Mouse (Mus musculus) C2C12 (cell line): ENCODE measurements around the gene Socs3. TPM values are rescaled to one million over a fixed set of nuclear protein-coding genes. Genes with fewer than 3 reads are reported as not detected.

Experiments used
- H3K27me3 ChIP-seq: one replicate; pipeline ENCODE4 v1.6.1; 2011; ENCODE audit not compliant: control insufficient read depth, insufficient read depth, insufficient read length
- H3K36me3 ChIP-seq: one replicate; pipeline ENCODE4 v1.6.1; 2011; ENCODE audit not compliant: control insufficient read depth, insufficient read depth
- H3K4me3 ChIP-seq: one replicate; pipeline ENCODE4 v1.5.1; 2011; ENCODE audit warnings: mild to moderate bottlenecking, control low read depth; ENCODE audit not compliant: poor library complexity, insufficient read depth, severe bottlenecking
- H3K79me2 ChIP-seq: one replicate; pipeline ENCODE4 v1.6.1; 2011; ENCODE audit not compliant: control insufficient read depth, insufficient read depth
- H3K79me3 ChIP-seq: one replicate; pipeline ENCODE4 v1.6.1; 2011; ENCODE audit warnings: low read depth, control low read depth
- H3ac ChIP-seq: one replicate; pipeline ENCODE3; 2011; ENCODE audit warnings: low read depth; ENCODE audit not compliant: control insufficient read depth, insufficient read length
- CEBPB ChIP-seq: IDR thresholded peaks from one replicate; pipeline ENCODE4 v1.6.1; 2011; ENCODE audit warnings: low read depth, mild to moderate bottlenecking, control low read depth, moderate library complexity
- CTCF ChIP-seq: IDR thresholded peaks from one replicate; pipeline ENCODE4 v1.5.1; 2011; ENCODE audit not compliant: control insufficient read depth, insufficient read depth, insufficient read length
- FOSL1 ChIP-seq: IDR thresholded peaks from one replicate; pipeline ENCODE4 v1.8.0; 2011; ENCODE audit warnings: mild to moderate bottlenecking, low read length; ENCODE audit not compliant: poor library complexity, insufficient read depth, severe bottlenecking
- MAX ChIP-seq: IDR thresholded peaks from one replicate; pipeline ENCODE4 v1.6.1; 2011; ENCODE audit warnings: mild to moderate bottlenecking, control low read depth
- MYOD1 ChIP-seq: IDR thresholded peaks from one replicate; pipeline ENCODE4 v1.6.1; 2011; ENCODE audit warnings: low read depth; ENCODE audit not compliant: control insufficient read depth, insufficient read length
- MYOG ChIP-seq: IDR thresholded peaks from one replicate; pipeline ENCODE4 v1.6.1; 2011; ENCODE audit not compliant: control insufficient read depth, insufficient read length; ENCODE audit errors: extremely low read depth
- USF1 ChIP-seq: IDR thresholded peaks from one replicate; pipeline ENCODE4 v1.6.1; 2011; ENCODE audit warnings: low read depth, mild to moderate bottlenecking, control low read depth, moderate library complexity
- polyA plus RNA-seq: library from polyadenylated mRNA; unstranded; fragments of >200 nt; fragmentation: generic; extraction: Trizol; gene quantifications from one replicate; pipeline ENCODE4 v1.2.1, GENCODE M21; 2012; ENCODE audit warnings: missing spikeins

Socs3 gene
- polyA plus RNA-seq, 1 experiment: 12.5 TPM

DNA sequence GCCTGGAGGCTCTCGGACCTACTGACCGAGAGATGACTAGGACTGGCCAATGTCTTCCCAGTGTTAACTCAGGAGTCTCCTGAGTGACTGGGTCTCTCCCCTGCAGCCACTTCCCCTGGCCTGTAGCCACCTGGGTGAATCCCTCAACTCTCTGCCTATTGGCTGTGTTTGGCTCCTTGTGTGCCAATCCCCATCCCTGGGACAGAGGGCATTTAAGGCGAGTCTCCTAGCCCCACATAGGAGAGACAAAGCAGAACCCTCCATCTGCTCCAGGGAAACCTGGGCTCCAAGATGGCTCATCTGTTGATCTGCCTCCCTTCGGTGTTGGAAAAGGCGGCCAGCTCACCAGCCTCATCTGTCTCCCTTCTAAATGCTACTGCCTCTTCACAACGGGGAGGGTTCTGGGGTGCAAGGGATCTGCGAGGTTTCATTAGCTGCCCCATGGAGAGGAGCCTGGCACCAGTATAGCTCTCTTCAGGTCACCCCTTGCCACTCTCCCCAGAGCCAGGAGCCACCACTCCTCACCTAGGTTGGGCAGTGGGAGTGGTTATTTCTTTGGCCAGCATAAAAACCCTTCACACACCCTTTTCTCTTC lies 3.2 kb downstream of the Socs3 start:
- no peak for TF ChIP-seq MAX
- TF ChIP-seq CTCF: no peak
- TF ChIP-seq FOSL1: no peak
- TF ChIP-seq CEBPB: no peak
- TF ChIP-seq USF1: no peak
- TF ChIP-seq MYOG: no peak
- no peak for TF ChIP-seq MYOD1
- Histone ChIP-seq H3K79me3 (peaks cover 35% of the 10 kb centered on the region), H3K4me3 (no peak overlapping the region), H3K27me3 (no peaks in the 10 kb centered on the region), H3K79me2 (peaks cover 45% of the 10 kb centered on the region), H3ac (no peak overlapping the region), H3K36me3 (peaks cover 31% of the 10 kb centered on the region)

DNA sequence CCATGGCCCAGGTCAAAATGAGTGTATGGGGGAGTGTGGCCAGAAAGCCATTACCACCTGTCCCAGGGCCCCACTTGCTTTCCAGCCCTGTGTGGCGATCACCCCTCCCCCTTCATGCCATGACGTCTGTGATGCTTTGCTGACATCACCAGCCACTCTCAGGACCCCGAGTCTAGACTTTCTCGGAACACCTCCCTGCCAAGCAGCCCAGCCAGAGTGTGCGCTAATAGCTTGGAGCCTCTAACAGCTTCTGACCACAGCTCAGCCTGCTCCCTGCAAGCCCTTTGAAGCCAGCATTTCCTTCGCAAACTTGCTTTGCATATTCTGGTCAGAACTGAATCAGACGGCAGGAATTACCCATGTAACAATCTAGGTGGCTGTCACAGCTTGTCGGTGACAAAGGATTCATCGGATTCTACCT lies 4.3 kb downstream of the Socs3 start:
- Histone ChIP-seq H3K36me3 (peaks cover 31% of the 10 kb centered on the region), H3K27me3 (no peaks in the 10 kb centered on the region), H3K4me3 (no peak overlapping the region), H3K79me2 (peaks cover 45% of the 10 kb centered on the region), H3K79me3 (peaks cover 35% of the 10 kb centered on the region), H3ac (no peak overlapping the region)
- TF ChIP-seq FOSL1 (no peak), CEBPB (no peak), MYOG (no peak), USF1 (no peak), MAX (no peak), CTCF (no peak), MYOD1 (no peak)

DNA sequence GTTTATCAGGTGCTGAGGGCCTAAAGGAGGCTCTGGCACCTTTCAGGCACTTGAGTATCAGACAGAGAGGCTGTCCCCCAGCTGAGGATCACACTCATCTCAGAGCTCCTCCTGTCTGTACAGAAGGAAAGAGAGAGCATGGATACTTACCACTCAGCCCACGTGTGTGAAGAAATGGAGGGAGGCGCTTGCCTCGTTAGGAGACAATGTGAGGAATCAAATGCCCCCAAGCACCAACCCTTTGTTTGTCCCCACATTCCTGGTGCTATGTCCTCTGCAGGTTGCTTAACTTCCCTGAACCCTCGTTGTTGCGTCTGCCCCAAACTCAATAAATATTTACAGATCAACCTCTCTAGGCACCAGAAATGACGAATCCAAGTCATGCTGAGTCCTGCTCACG lies 4.8 kb downstream of the Socs3 start:
- H3K36me3 ChIP-seq: peaks cover 31% of the 10 kb centered on the region
- H3K27me3 ChIP-seq: no peaks in the 10 kb centered on the region
- H3K4me3 ChIP-seq: no peak overlapping the region
- H3K79me2 ChIP-seq: peaks cover 45% of the 10 kb centered on the region
- peaks cover 35% of the 10 kb centered on the region for H3K79me3 ChIP-seq
- TF ChIP-seq CEBPB (no peak), MAX (no peak), CTCF (no peak), MYOD1 (no peak), USF1 (no peak), MYOG (no peak), FOSL1 (no peak)
- no peak overlapping the region for H3ac ChIP-seq

DNA sequence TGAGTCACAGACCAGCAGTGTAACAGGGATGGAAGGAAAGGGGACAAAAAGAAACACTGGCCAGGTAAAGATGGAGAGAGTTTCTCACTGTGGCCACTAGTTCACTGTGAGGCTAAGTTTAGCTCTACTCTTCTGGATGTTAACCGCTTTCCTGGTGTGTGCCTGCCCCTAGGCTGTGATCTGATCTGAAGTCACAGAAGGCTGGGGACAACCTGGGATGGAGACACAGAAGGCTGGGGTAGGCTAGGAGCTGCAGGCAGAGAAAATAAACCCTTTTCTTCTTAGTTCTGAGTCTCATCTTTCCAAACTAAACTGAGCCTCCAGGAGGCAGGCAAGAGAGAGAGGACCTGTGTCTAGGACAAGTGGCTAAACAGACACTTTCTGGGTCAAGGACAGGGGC lies 5.6 kb downstream of the Socs3 start:
- H3K27me3 ChIP-seq: no peaks in the 10 kb centered on the region
- peaks cover 45% of the 10 kb centered on the region for H3K79me2 ChIP-seq
- no peak overlapping the region for H3K4me3 ChIP-seq
- TF ChIP-seq MYOG (no peak), MYOD1 (no peak), CEBPB (no peak), USF1 (no peak), MAX (no peak), FOSL1 (no peak), CTCF (no peak)
- H3K36me3 ChIP-seq: peaks cover 31% of the 10 kb centered on the region
- peaks cover 35% of the 10 kb centered on the region for H3K79me3 ChIP-seq
- peak overlapping the region; percentile 10 for H3ac ChIP-seq

DNA sequence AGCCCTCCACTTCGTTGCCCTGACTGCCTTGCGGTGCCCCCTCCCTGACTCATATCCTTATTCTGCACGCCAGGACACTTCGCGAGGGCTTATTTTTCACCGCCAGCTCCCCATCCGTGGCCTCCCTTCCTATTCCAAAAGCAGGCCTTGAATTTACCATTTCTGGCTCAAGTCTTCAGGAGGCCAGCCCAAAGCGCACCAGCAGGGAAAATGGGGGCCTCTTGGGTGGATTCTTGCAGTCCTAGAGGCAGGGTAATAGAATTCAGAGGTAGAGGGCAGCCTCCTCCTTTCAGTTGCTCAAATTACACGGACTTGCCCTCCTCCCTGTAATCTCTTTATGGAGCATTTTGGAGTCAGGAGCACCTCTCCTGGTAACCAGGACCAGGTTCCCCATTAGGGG lies 6.0 kb downstream of the Socs3 start:
- Histone ChIP-seq H3K79me2 (peaks cover 44% of the 10 kb centered on the region), H3K36me3 (peaks cover 31% of the 10 kb centered on the region), H3K79me3 (peaks cover 35% of the 10 kb centered on the region), H3ac (peak overlapping the region; percentile 43), H3K4me3 (no peak overlapping the region), H3K27me3 (no peaks in the 10 kb centered on the region)
- TF ChIP-seq CTCF (no peak), MYOG (no peak), MYOD1 (no peak), USF1 (no peak)

DNA sequence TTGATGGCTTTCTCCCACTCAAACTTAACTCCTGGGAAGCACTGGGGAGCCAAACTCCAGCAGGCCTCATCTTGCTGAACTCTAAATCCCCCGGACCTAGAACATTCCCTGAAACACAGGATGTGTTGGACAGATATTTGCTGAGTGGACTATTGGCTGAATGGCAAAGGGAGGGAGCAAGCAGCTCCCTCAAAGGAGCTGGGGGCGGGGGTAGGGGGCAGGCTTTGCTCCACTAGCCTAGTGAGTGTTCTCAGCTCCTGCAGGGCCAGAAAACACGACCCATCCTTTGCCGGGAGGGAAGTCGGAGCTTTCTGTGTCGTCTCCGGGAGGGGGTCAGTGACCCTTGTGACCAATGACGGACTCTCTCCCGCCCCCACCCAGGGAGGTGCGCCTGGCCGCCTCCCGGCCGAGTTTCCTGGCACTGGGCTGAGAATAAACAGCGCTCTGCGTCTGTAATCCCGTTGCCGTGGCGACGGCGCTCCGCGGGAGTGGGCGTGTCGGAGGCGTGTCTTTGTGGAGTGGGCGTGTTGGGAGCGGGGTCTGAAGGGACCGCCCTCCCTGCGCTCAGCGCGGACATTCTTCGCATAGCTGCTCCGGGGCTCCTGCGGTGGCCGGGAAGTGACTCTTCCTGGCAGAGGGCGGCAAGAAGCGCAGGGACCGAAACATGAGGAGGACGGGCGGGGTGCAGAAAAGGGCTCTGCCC lies 6.6 kb downstream of the Socs3 start:
- Histone ChIP-seq H3K79me2 (peaks cover 38% of the 10 kb centered on the region), H3K27me3 (no peaks in the 10 kb centered on the region), H3K4me3 (no peak overlapping the region), H3K36me3 (peaks cover 31% of the 10 kb centered on the region), H3ac (peak overlapping the region; percentile 43), H3K79me3 (peaks cover 31% of the 10 kb centered on the region)
- TF ChIP-seq CEBPB (no peak), MAX (peak; percentile 22)
